Mouse (Mus musculus): ENCODE data around the gene Ipmk. TPM values are rescaled to one million over a fixed set of nuclear protein-coding genes. Genes with fewer than 3 reads are reported as not detected.

The Ipmk gene
- total RNA-seq, 2 experiments from 2014 or later, result 26.0 to 31.6 TPM

DNA sequence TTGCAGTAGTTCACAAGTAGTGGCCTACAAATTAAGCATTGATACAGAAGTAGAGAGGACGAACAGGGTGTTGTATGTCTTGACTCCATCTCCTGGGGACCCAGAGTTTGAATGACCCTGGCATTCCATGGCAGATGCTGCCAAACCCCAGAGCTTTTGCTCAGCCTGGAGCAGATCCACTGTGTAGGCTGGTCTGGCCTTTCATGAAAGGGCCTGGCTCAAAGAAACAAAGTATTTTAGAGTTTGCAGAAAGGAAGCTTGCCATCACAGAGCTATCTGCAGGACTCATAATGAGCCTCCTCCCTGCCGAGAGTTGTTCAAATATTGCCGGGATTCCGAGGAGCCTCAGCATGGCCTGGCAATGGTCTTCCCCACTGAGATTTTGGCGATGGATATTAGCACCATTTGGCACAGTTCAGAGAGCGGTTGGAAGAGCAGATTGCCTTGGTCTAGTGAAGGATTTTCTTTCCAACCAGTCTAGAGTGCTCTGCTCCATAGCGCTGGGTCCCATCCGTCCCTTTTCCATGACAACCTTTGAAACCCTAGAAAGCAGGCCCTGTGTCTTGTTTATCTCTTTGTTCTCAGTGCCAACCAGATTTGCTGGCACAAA lies 129.0 kb downstream of the Ipmk start:
- DNase-seq (ENCODE audit: low spot score in 2 of 2), result no peak
- intact Hi-C loops (cut with DNase I), result no loop called here

DNA sequence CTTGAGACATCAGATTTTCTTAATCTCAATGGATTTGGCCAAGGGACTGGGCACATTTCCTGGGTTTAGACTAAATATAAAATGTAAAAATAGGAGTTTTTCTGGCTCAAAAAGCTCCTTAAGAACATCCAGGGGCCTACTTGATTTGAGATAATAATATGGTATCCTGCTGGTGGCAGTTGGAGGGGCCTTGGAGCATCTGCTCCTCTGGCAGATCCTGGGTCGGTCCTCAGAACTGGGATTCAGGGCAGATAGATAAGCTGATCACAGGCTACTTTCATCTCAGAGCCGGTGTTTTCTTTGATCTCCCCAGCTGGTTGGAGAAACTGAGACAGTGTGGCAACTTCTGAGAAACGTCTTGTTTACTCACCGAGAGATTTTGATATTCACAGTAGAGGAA lies 129.6 kb downstream of the Ipmk start:
- no peak for DNase-seq (ENCODE audit: low spot score in 2 of 2)

DNA sequence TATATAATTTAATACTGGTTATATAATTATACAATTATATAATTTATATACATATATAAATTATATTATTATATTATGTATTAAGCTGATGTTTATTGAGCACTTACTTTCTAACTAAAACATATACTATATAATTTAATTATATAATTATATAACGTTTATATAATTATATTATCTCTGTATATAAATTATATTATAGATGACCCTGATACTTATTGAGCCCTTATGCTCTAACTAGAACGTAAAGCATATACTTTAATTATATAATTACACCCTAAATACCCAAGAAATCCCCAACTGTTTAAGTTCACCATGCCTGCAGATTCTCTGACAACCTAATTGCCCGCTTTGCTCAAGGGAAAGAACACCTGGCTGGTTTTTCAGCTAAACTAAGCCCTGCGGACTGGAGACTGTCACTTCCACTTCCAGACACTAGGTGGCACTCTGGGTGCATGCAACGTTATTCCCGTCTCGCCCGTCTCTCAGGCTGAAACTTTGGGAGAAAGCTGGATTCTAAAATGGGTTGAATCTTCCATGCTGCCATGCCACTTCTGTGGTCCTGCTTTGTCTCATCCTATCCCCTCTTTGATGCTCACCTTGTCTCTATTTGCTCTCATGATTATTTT lies 132.2 kb downstream of the Ipmk start:
- intact Hi-C loops (cut with DNase I), result loop anchor here (5.0 to 10.0 kb wide), 3 partner anchors 912 to 1617 kb away; partner anchors contain the start of genes Pcdh15 and Zwint
- peak; percentile 80 to 86 for DNase-seq (ENCODE audit: low spot score in 2 of 2)

More for the DNA sequence above, 129.6 kb downstream of the Ipmk start:
- intact Hi-C loops (cut with DNase I), result no loop called here

Other genes with a start within 250 kb of the Ipmk start
- 1 to 10 TPM; 5.0 to 5.2 TPM for gene Bicc1, start 188.1 kb upstream of the Ipmk start, total RNA-seq (2021)
- gene Tfam, start 109.5 kb upstream of the Ipmk start, total RNA-seq (2021), result 10 to 100 TPM; 39.5 to 43.6 TPM
- 10 to 100 TPM; 51.3 to 56.1 TPM for gene Ube2d1, start 62.5 kb upstream of the Ipmk start, total RNA-seq (2021)
- 100 to 1,000 TPM; 133 TPM for gene Cisd1, start 2.8 kb upstream of the Ipmk start, total RNA-seq (2021)

Measured in left cerebral cortex, postnatal 25 days (tissue).